Mouse (Mus musculus): Measurements from ENCODE around the gene 2010111I01Rik.

- TF ChIP-seq CTCF (IDR thresholded peaks at IDR 0.05; ENCODE audit: control insufficient read depth, insufficient read depth, low read length) = no peak
- TF ChIP-seq POLR2A (IDR thresholded peaks at IDR 0.05; ENCODE audit: borderline replicate concordance, control insufficient read depth, low read depth, low read length) = no peak
Observed at GRCm38 (mm10) chr13:63176131-63176530, 211.4 kb downstream of the 2010111I01Rik start.
